Mouse (Mus musculus): ENCODE data around the gene Krt12.

Krt12 gene

DNA sequence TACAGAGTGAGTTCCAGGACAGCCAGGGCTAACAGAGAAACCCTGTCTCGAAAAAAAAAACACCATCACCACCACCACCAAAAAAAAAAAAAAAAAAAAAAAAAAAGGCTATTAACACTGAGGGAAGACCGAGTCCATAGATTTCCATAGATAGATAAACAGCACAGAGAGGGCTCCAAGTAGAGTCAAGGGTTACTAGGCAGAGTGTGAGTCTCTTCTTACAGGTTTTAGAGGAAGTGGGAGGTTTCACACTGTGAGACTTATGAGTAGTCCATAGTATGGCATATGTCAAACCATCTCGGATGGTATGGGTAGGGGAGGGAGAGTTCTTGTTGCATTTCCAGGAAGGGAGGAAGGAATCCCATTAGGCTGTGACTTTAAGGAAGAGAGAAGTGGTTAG is 24.0 kb downstream of the Krt12 start:
- DNase-seq (ENCODE audit: low read depth, low spot score), result no peak

DNA sequence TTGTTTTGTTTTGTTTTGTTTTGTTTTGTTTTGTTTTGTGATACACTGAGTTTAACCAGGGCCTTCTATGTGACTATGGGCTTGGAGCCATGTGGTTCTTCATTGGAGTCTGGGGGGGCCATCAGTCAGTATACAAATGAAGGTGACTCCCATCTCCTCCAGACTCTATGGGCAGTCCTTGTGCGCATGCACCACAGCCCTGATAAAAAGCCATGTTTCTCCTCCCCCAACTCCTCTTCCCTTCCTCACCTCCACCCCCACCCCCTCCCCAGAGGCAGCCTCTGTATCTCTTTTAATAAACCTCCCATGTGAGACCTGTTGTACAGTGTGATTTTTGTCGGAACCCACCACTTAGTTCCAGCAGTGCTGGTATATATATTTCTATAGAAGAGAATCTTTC is 25.4 kb downstream of the Krt12 start:
- no peak for DNase-seq (ENCODE audit: low read depth, low spot score)

DNA sequence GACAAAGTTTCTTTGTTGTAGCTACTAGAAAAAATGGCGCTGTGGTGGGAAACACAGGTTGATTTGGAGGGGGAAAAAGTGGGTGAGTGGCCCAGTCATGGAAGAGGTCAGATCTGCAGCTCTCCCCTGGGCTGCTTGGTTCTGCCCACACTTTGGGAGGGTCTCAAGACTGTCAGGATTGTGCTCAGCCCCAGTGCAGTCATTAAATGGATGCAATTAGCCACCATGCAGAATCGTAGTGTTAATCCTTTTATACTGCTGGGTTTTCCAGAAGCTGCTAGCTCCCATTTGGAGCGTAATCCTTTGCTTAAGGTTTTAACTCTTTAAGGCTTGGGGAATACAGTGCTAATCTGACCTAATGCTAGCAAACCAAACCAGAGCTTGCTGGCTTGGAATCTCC is 26.0 kb downstream of the Krt12 start:
- DNase-seq (ENCODE audit: low read depth, low spot score), result no peak

DNA sequence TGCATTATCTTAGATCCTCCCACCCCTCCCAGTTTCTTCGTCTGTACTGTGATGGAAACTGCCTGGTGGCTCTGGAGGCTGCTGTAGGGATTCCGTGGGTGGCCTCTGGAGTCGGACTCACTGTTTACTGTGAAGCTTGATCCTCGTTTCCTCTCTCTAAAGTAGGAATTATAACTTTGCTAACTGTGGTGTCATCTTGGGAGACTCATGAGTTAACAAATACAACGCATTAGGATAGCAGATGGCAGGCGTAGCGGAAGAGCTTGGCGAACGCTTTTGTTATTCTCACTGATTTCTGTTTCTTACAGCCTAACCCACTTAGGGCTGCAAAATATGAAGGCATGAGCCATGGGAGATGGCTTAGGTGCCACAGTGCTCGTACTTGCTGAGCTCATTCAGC is 29.6 kb downstream of the Krt12 start:
- DNase-seq (ENCODE audit: low read depth, low spot score), result no peak

DNA sequence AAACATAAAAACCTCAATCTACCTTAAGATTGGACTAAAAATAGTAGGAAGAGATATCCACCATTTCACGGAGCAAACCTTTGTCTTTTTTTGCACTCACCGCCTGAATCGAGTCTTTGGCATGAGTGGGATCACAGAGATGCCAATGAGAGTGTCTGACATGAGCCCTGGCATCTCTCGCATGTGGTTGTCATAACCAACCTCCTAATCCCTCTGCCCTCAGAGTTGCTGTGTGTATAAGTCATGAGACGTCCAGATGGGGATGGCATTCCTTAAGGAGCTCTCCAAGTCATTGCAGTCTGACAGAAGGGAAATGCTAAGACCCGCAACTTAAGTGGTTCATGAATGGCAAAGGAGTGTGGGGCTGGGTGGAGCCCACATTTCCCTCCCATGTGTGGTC is 30.7 kb downstream of the Krt12 start:
- no peak for DNase-seq (ENCODE audit: low read depth, low spot score)

DNA sequence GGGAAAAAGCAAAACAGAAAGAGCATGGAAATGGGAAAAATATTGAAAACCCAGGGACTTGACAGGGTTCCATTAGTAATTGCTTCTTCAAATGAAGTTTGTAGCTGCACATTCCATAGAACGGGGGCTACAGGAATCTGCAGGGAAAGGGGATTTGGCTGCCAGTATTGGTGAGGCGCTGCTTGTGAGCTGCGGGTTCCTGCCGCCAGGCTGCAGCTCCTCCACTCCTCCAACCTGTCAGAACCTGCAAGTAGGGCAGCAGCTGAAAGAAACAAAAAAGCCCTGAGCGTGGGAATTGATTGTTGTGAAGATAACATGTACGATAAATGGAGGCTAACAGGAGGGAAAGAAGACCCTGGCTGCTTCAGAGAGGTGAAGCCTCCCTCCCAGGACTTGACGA is 31.2 kb downstream of the Krt12 start:
- DNase-seq (ENCODE audit: low read depth, low spot score), result no peak

DNA sequence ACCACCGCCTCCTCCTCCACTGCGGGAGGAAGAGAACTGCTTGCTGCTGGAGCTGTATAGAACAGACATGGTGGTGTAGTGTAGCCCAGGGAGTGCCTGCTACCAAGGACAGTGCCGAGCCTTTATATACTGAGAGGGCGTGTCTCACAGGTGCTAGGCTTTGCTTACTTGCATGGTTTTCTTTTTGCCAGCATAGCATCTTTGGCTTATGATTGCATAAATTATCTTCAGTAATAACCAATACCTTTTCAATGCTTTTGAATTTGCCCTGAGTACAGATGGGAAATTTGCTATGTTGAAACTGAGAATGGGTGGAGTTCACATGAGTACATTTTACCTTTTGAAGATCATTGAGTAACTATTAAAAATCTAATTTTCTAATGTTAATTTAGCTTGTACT is 32.8 kb downstream of the Krt12 start, which contains the start of gene Krt10:
Gene Krt10 (minus strand): TSS at position 101 of the 400 bp plus-strand sequence.
- no peak for DNase-seq (ENCODE audit: low read depth, low spot score)

DNA sequence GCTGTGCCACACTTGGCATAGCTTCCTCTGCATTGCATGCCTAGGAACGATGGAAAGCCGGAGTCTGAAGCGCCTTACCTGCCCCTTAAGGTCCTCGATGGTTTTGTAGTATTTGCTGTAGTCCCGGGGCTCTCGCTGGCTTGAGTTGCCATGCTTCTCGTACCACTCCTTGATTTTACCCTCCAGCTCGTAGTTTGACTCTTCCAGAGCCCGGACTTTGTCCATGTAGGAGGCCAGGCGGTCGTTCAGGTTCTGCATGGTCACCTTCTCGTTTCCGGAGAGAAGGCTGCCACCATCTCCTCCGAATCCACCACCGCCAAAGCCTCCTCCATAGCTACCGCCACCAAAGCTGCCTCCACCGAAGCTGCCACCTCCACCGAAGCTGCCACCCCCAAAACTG is 33.4 kb downstream of the Krt12 start:
- DNase-seq (ENCODE audit: low read depth, low spot score), result no peak

DNA sequence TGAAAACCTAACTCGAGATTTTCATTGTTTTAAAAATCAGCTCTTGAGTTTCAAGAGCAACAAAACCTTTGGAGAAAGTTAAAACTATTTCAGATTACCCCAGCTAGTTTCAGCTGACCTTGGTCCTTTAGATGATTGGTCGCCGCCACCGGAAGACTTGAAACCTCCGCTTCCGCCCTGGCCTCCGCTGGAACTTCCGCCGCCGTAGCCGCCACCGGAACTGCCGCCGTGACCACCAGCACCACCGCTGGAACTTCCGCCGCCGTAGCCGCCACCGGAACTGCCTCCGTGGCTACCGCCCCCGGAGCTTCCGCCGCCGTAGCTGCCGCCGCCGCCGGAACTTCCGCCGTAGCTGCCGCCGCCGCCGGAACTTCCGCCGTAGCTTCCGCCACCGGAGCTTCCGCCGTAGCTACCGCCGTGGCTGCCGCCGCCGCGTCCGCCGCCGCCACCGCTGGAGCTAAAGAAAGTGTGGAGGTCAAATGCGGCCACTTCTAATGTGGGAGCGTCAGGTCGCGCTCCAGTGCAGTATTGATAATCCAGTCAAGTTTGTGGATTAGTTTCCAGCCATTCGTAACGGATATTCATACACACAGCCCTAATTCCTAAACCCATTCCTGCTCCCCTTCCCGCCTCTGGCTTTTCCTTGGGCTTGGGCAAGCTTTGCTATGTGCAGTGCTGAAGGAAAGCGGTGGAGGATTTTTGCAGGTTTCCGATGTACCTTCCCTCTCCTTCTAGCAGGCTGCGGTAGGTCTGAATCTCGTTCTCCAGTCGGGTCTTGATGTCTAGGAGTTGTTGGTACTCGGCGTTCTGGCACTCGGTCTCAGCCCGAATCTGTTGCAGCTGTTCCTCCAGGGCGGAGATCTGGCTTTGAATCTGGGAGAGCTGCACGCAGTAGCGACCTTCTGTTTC is 36.0 kb downstream of the Krt12 start:
- peak; percentile 84 for DNase-seq (ENCODE audit: low read depth, low spot score)

DNA sequence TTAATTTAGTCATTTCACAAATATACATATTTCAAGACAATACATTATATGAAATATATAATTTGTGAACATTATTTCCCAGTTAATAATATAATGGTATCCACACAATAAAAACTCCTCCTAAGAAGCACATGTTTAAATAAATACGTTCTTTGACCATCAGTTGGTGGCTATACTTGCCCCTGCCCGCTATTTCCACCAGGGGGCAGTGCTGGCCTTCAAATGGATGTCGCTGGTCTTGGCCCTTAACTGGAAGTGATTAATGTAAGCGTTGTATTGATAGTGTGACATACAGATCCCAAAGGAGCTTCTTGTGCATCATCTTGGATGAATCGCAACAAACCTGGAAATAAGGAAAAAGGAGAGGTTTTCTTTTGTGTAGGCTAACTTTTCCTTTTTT is 42.5 kb downstream of the Krt12 start:
- DNase-seq (ENCODE audit: low read depth, low spot score), result peak; percentile 45

DNA sequence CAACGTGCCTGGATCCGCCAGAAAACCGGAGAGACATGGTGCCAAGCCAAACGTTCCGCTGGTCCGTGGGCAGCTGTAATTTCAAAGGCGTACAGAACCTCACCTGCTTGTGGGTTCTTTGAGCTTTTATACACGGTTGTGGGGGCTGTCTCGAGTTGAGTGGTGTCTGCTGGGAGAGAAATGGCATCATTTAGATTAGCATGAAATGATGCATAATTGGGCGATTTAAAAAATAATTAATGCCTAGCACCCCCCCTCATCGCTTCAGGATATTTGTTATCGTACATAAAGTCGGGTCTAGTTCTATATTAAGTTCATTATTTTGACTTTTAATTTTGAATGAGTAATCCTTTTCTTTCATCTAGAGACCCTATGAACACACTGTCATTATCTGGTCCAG is 47.3 kb downstream of the Krt12 start, which contains the start of gene Krt28:
Gene Krt28 (minus strand): TSS at position 101 of the 400 bp plus-strand sequence.
- no peak for DNase-seq (ENCODE audit: low read depth, low spot score)

DNA sequence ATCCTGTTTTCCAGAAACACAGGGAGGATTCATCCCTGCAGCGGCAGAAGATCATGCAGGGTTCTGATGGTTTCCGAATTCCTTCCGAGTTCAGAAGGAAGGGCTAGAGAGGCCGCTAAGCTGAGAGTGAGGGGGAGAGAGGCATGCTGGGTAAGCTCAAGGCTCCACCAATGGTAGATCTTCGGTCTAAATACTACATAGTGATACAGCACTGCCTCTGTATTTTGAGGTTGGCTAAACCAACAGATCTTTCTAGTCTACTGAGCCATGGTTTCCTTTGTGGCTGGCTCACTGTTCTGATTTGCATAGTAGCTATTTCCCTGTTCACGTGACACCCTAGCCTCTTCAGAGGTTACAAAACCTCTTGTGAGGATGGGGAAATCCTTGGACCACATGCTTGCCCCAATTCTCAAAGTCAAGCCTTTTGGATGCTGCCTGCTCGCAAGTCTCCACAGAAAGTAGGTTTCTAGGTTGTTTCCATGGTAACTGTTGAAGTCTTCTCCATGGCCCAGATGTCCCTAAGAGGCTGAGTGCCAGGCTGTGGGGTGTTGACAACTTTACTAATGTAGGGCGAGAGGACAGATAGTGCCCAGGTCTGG is 52.1 kb downstream of the Krt12 start:
- peak; percentile 4 for DNase-seq (ENCODE audit: low read depth, low spot score)

DNA sequence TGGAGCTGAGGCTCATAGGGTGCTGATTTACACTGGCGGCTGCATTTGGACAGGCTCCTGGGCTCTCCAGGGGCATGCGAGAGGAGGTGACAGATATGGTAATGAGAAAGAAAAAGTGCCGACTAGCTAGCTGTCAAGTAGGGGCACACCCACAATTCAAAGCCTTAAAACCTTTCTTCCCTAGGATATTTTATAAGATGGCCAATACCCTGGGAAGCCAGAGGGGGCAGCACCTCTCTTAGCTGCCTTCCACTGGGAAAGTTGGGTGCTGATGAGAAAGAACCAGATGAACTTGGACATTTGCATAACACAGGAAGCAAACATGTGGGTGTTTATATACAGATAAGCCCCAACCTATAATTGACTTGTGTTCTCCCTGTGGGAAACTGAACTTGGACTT is 52.8 kb downstream of the Krt12 start:
- DNase-seq (ENCODE audit: low read depth, low spot score), result no peak

DNA sequence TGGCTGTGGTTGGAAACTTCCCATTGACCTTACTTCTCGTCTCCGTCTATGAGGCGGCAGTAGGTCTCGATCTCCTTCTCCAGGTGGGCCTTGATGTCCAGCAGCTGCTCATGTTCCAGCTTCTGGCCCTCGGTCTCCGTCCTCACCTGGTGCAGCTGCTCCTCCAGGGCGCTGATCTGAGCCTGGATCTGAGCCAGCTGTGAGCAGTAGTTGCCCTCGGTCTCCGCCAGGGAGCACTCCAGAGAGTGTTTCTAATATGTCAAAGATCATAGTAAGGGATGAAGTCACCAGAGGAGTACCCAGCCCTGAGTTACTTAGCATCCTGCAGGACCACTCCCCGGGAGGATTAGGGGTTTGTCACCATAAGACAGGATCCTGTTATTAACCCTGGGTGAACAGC is 55.3 kb downstream of the Krt12 start:
- no peak for DNase-seq (ENCODE audit: low read depth, low spot score)

Data from skeletal muscle tissue, adult 2 months (tissue).